Mouse (Mus musculus): Measurements from ENCODE around the gene Palm2.

GRCm38 (mm10) chr4:57638941-57639340 lies 204.9 kb downstream of the Palm2 start:
- TF ChIP-seq CTCF (IDR thresholded peaks at IDR 0.05; ENCODE audit: borderline replicate concordance, insufficient read depth, low read length) (no peak), POLR2A (IDR thresholded peaks at IDR 0.05; ENCODE audit: low read depth, low read length) (no peak)

Measured in embryonic fibroblast, embryonic 13.5 days (primary cell).